Mouse (Mus musculus) urinary bladder, postnatal 25 days (tissue): ENCODE measurements around the gene Selplg.
A peak's percentile ranks its signal among the peaks of the same experiment; 100 is the strongest.
"Not testable (repeated sequence)": the region's sequence is repeated elsewhere in the genome, so short reads cannot be mapped to it uniquely, and the experiment has no call there.

Experiments used
- DNase-seq: peaks from one replicate; pipeline ENCODE4 v3.0.0; 2022; ENCODE audit warnings: low spot score

Selplg gene

DNA sequence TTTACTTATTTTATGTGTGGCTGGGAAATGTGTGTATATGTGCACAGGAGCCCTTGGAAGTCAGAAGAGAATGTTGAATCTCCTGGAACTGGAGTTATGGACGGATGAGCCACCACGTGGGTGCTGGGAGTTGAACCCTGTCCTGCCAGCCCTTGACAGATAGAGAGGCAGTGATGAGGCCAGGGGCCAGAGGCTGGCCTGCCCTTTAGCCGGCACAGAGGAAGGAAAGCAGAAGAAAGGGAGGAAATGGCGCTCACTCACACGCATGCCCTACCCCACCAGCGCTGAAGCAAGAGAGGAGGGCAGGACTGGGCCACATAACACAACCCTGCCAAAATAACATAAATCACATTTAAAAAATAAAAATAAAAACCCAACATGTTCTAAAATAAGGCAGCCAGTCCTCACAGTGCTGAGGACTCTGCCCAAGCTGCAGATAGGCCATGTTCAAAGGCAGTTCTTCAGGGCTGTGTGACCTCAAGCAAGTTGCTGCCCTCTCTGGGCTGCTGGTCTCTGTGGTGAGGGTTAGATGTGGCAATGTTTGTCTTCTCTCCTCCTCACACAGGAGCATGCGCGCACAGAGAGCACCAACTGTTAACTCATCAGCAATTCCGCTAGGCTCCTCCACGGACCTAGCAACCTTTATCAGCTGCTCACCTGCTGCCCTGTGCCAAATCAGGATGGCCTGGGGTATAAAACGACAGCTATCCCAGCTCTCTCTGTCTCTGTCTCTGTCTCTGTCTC lies 41.8 kb downstream of the Selplg start:
- DNase-seq: no peak

DNA sequence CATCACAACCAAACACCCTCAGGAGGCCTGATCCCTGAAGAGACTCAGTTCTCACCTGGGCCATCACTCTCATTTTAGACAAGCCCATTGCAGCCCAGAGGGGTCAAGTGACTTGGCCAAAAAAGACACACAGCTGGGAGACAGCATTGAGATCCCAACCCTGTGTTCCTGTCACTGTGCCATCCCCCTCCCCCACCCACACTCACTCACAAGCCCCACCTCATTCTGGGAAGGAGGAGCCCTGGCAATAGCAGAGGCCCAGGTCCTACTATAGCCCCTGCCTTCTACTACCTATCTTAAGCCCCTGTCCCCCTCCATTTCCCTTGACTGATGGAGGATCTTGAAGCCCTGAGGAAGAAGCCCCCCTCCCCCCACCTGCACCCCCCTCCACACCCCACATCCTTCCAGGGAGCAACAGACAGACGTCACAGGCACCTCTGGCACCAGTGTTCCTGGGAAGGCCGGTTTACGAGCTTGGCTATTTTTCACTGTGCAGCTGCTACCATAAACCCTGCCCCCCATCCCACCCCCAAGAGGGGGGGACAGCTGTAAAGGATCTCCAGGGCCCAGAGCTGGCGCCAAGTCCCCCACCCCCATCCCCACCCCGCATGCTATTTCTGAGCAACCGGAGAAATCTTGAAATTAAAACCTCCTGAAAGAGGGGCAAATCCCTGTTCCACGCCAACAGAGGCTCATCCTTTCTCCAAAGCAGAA lies 43.2 kb downstream of the Selplg start:
- DNase-seq: peak; percentile 27

DNA sequence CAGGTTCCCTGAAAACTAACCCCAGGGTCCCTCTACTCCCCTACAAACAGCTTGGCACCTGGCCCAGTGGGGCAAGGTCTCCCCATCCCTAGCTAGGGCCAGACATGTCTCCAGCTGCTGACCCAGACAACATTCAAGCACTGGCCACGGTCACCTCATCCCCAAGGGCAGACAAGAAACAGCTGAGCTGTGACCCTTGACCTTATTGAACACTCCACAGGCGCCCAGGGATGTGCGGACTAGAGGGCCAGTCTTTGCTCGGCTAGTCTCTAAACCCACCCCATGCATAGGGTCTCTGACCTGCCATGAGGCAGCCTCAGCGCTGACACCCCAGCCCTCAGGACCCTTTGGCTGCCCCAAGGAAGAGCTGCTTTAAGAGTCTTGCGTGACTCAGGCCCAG lies 43.8 kb downstream of the Selplg start:
- no peak for DNase-seq

DNA sequence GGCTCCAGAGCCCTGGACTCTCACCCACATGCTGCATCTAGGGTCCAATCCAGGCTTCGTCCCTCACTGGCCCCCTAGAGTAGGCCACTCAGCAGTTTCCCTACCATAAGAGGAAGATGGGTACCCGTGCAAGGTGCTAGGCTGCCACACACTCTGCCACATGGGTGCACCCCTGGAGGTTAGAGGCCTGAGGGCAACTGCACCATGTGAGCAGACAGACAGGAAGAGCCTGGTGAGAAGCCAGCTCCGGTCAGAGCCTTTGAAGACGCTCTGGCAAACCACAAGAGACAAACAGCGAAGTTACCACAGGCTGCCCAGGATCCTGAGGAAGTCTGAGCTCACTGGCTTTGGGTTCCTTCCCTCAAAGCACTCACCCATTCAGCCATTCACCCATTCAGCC lies 45.5 kb downstream of the Selplg start:
- no peak for DNase-seq

DNA sequence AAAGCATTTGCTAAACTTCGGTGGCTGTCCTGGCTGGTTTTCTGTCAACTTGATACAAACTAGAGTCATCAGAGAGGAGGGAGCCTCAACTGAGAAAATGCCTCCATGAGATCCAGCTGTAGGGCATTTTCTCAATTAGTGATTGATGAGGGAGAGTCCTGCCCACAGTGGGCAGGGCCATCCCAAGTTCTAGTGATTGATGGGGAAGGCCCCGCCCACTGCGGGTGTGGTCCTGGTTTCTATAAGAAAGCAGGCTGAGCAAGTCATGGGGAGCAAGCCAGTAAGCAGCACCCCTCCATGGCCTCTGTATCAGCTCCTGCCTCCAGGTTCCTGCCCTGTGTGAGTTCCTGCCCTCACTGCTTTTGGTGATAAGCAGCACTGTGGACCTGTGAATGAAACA lies 48.3 kb downstream of the Selplg start:
- not testable (repeated sequence) for DNase-seq

DNA sequence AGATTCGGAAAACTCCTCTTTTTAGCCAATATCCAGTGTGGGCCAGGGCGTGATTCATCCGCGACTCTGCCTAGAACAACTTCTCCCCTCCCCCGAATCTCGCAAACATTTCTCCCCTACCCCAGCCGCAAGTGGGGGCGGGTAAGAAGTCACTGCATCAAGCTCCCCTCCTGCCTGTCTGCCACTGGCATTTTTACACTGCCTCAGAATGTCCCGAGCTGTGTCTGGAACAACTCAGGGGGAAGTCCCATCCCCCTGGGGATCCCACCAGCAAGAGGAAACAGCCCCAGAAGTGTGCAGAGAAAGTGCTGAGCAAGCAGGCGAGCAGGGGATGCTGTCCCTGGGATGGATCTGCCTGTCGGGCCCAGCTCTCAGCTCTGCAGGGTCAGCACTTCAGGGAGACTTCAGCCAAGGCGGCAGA lies 48.9 kb downstream of the Selplg start:
- DNase-seq: peak; percentile 27

DNA sequence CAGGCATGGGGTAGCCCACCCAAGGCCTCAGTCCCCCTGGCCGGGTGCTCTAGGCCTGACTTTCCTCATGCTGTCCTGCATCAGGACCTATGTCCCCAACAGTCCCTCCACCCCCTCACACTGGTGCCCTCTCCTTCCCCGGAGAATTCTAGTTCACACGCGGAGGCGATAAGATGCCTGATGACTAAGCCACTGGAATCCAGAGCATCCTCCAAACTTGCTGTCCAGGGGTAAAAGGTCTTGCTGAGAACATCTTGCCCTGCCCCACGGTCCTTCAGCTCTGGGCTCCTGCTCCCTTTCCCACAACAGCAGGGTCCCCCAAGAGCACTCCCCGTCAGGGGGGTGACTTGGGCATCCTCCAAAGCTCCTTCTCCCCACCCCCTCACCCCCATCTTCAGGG lies 49.8 kb downstream of the Selplg start:
- no peak for DNase-seq

DNA sequence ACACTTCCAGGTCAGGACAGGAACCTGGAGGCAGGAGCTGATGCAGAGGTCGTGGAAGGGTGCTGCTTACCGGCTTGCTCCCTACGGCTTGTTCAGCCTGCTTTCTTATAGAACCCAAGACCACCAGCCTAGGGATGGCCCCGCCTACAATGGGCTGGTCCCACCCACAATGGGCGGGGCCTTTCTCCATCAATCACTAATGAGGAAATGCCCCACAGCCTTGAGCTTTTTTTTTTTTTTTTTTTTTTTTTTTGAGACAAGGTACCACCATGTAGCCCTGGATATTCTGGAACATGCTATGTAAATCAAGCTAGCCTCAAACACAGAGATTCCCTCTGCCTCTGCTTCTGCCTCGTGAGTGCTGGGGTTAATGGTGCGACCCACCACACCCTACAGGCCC lies 50.6 kb downstream of the Selplg start:
- no peak for DNase-seq

DNA sequence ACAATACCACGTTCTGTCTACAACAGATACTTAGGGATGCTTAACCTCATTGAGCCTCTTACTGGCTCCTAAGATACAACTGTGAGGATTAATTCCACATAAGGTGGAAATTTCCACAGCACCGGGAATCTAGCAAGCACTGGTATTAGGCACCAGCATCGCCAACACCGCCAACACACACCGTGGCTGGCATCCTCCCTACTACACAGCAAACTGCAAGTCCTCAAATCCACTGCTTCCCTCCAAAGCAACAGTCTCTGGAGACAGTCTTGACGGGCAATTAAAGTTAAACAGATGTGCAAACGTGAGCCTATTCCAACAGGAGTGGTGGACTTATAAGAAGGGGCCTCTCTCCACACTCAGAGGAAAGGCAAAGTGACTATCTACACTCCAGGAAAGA lies 51.2 kb downstream of the Selplg start:
- DNase-seq: no peak

DNA sequence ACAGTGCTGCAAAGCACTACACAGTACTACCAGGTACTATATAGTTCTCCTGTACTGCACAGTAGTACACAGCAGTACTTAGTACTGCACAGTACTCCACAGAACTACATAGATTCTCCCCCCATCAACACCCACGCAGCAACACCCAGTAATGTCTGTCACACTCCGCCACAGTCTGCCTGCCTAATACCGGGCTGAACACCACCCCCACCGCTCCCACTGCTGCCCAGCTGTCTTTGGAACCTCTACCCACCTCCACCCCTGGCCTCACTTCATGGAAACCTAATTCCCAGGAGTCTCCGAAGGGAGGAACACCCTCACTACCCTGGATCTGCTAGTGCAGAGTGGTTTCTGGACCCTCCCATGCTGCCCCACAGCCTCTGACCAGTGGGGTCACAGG lies 51.7 kb downstream of the Selplg start:
- no peak for DNase-seq

DNA sequence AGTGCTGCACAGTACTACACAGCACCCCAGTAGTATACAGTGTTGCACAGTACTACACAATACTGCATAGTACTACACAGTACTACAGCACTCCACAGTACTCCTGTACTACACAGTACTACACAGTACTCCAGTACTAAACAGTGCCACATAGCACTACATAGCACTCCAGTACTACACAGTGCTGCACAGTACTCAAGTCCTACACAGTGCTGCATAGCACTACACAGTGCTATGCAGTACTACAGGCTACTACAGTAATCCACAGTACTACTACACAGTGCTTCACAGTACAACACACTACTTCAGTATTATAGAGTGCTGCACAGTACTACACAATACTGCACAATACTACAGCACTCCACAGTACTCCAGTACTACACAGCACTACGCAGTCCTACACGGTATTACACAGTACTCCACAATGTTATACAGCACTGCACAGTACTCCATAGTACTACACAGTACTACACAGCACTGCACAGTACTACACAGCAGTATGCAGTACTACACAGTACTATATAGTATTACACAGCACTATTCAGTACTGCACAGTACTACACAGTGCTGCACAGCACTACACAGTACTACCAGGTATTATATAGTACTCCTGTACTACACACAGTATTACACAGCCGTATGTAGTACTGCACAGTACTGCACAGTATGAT lies 52.2 kb downstream of the Selplg start:
- DNase-seq: no peak

DNA sequence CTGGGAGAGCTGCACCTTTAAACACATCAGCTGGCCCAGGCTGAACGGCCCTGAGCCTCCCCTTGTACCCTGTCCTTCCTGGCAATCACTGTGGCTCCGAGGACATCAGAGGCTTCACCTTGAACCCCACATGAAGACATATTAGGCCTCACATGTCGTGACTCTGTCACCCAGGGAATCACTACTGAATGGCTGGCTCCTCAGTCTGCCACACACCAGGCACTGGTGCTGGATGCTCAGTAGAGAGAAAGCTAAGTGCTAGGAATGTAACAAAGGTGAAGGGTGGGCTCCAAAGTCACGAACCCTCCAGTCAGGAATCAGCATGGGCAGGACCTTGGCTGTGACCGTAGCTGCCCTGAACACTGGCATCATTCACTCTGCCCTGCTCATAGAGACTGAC lies 52.9 kb downstream of the Selplg start:
- DNase-seq: no peak

DNA sequence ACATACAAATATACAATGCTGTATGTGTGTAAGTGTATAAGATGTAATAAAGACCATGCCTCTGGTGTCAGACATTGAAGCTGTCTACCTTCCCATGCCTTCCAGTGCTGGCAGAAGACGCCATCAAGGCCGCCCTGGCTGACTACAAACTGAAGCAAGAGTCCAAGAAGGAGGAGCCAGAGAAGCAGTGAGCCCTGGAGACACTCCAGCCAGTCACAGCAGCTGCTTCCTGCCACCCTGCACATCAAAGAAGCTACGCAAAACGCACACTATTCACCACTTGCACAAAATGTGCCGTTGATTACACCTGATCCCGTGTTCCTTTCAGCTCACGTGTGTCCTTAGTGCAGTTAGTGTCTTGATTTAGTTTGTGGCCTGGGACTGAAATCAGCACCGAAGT lies 54.7 kb downstream of the Selplg start:
- DNase-seq: not testable (repeated sequence)

DNA sequence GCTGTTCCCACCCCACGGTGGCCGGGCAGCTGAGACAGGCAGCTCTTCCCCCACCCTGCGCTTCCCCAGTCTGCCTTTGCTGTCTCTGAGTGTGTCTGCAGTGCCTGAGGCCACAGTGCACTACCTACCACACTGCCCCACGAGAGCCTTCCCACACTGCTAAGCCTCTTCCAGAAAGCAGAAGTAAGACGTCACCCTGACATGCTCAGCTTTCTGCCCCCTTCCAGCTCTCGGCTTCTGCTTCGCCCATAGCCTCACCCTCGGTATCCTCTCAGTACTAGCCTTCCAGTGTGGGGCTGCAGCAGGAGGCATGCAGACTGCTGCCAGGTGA lies 55.6 kb downstream of the Selplg start:
- no peak for DNase-seq

DNA sequence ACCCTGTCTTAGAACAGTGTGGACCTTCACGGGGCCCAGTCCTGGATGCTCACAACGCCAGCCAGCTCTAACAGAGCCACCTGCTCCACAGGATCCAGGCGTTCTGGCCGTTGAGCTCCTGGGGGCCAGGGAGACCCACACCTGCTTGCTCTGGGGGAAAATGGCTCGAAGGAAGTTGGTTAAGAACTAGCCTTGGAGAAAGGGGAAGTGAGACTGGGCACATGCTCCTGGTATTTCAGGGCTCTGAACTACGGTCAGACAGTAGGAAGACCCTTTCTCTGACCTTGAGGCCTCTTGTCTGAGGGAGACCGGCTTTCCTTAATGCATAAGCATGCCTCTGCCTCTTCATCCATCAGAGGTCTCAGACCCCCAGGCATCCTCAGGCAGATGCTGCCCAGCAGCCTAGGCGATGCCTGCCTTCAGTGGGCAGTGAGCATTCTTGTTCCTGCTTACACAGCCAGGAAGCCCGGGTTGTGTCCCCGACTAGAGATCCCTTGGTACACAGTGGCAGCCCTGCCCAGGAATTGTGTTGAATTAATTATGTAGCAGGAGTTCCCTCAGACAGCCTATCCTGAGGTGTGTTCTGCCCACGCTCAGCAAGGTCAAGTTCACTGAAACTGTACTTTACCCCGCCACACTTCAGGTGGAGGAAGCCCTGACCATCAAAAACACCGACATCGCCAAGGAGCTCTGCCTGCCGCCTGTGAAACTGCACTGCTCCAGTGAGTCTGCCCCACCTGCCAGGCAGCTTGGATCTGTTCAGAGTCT lies 56.1 kb downstream of the Selplg start:
- no peak for DNase-seq

DNA sequence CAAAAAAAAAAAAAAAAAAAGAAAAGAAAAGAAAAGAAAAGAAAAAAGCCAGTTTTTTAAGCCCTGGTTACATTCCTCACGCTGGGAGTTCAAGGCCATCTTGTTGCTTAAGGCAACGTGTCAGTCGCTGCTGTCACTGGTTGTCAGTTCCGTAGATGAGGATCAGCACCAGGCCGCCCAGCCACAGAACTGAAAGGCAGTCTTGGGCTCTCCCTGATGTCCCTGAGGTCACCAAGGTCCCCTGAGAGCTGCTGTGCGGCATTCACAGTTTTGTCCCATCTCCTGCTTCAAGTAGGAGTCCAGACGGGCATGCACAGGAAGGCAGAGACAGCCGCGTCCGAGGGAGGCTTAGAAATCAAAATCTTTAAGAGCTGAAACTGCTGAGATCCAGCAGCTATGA lies 56.9 kb downstream of the Selplg start:
- no peak for DNase-seq

DNA sequence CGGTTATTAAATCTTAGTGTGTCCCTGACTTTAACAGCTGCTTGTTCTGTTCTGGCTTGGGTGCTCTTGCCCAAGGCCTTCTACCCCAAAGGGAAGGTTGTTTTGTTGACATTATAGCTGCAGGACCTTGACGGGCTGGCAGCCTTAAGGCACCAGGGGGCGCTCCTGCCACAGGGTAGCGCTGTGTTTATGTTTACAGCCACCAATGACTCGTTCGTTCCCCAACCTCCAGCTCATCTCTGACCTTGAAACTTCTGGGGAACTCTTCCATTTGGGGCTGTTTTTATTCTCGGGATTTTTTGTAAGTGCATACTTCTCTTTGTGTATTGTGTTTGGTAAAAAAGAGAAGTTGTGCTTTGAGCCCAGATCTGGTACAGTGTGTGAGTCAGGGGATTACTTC lies 58.8 kb downstream of the Selplg start:
- peak; percentile 91 for DNase-seq

DNA sequence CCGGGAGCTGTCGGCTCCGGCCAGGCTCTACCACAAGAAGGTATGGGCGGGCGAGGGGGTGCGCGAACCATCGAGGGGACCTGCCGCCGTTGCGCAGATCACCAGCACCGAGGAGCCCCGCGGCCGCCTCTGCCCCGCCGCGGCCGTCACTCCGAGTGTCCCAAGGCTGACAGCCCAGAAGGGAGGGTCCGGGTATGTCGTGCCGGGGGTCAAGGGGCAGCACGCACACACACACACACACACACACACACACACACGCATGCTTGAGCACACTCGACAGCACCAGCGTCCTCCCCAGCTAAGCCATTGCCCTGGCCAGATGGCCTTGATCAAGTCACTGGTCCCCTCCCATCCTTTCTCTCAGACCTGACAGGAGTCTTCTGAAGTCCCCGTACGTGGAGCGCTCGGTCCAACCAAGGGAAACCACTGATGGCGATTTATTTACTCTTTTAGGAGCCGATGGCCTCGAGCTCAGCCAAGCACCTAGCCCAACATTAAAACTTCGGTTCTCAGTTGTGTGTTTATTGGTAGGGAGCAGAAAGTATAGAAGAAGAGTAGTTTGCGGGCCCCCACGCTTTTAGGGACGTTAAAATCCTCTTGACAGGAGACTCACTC lies 59.4 kb downstream of the Selplg start:
- no peak for DNase-seq

DNA sequence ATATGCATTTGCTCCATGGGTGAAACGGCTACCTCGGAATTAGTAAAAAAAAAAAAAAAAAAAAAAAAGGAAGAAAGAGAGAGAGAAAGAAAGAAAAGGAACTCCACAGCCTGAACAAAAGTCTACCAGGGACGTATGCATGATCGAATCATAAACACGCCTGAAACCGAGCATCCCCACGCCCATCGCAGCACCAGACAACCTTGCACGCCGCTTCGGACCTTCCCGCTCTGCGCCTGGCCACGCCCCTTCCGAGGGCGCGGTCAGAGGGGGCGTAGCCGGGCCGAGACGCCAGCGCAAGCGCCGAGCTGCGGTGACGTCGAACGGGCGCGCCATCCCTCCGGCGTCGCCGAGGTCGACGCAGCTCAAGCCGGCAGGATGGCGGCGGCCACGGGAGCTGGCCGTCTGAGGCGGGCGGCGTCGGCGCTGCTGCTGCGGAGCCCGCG lies 60.0 kb downstream of the Selplg start, which contains the start of the genes Sart3 and Iscu:
Sart3 (minus strand) TSS at position 61 of the 446 bp plus-strand sequence.
Iscu (plus strand) TSS at position 299 of the 446 bp plus-strand sequence.
- peak; percentile 96 for DNase-seq

DNA sequence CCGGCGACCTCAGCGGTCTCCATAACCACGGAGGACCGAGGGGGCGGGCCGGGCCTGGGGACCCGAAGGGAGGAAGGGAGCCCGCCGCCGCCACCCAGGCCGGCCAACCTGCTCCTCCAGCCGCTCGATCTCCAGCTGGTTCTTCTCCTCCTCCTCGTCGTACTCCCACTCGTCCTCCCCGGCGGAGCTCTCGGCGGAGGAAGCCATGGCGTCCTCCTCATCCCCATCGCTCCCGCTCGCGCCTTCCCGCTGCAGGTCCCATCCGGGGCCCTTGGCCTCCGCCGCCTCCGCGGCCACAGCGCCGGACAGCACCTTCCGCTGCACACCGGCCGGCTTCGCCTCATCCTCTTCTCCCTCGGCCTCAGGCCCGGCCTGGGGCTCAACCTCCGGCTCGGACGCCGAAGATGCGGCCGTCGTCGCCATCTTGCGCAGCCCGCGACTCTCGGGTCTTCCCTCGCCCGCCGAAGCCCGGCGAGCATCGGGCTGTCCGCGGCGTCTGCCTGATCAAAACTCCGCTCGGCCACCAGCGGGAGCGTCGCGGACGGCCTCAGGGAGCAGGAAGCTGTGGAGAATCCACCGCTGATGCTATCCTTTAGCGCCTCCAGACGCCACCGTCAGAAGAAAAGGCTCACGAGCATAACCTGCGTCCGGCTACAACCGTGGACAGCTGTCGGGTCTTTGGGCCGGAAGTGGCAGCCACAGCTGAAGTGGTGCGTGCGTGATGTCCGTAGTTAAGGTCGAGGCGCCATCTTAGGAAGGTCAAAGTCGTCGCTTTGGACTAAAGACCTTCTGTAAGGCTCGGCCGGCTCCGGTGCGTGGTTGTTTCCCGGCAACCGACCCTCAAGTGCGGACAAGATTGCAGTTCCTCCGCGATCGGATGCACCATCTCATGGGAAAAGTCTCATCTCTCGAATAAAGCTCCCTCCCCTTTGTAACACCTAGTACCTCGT lies 61.0 kb downstream of the Selplg start:
- peak; percentile 79 for DNase-seq

DNA sequence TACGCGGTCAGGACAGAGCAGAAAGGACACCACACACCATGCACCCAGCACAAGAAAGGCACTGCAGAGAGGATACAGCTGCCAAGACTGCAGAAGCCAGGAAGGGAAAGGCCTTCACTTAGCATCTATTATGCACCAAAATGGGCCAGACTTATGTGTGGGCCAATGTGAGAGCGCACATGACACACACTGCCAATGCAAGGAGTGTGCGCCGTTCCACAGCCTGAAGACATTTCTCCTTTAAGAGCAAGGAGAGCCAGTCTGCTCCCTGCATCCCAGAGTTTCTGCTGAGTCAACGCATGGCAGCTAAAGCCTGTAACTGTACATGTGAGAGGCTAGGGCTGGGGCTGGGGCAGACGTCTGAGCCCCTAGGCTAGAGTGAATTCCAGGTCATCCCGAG lies 63.6 kb downstream of the Selplg start:
- DNase-seq: no peak
